Mouse (Mus musculus) thymus, adult 18-20 months (tissue): ENCODE measurements around the gene 2810459M11Rik.
"Not testable (repeated sequence)": the region's sequence is repeated elsewhere in the genome, so short reads cannot be mapped to it uniquely, and the experiment has no call there.

Experiments
- DNase-seq, 2 experiments: peaks; one replicate each; pipeline ENCODE4 v3.0.0; 2022; ENCODE audit warnings: mixed read lengths in 2 of 2

Gene 2810459M11Rik

DNA sequence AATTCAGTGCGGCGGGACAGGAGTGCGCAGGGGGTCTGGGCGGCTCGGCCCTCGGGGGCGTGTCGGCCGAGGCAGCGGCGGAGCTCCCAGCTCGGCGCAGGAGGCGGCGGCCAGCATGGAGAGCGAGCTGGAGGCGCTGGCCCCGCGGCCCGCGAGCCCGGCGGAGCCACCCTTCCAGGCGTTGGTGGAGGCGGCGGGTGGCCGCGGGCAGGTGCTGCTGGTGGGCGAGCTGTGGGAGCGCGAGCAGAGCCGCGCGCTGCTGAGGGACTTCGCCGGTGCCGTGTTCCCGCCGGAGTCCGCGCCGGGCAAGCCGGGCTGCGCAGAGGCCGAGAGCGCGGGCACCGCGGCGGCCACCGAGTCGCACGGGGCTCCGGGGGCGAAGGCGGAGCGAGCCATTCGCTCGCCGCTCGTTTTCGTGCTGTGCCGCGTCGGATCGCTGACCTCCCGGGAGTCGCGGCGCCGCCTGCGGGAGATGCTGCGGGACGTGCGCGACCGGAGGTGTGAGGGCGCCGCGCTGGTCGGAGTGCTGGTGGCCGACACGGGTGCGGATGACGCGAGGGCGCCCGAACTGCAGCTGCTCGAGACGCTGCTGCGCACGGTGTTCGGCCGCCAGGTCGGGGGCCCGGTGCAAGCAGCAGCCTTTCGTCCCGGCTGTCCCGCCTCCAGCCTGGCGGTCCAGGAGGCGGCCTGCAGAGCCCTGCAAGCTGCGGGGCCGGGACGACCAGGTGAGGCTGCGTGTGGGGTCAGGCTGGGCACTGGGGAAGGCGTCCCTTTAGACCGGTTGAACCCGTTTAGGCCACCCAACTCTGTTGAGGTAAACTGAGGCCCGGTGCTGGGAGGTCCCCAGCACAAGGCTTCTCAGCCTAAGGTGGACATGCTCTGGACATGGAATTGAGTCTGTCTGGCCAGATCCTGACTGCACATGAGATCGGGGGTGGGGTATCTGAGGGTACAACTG is at the start of gene 2810459M11Rik:
Gene 2810459M11Rik (plus strand): TSS at position 16 of the 958 bp plus-strand sequence.
- no peak for DNase-seq

DNA sequence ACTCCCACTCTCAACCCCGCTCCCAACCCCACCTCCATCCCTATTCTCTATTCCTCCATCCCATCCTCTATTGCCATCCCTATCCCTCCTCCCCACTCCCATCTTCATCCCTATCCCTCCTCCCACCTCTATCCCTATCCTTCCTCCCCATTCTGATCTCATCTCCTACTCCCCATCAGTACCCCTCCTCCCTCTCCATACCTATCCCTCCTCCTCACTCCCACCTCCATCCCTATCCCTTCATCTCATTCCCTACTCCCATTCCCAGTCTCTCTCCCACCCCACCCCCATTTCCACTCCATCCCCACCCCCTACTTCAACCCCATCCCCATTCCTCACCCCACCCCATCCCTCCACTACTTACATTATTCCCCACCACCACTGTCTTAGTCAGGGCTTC is 48.4 kb upstream of the 2810459M11Rik start:
- DNase-seq, result no peak

DNA sequence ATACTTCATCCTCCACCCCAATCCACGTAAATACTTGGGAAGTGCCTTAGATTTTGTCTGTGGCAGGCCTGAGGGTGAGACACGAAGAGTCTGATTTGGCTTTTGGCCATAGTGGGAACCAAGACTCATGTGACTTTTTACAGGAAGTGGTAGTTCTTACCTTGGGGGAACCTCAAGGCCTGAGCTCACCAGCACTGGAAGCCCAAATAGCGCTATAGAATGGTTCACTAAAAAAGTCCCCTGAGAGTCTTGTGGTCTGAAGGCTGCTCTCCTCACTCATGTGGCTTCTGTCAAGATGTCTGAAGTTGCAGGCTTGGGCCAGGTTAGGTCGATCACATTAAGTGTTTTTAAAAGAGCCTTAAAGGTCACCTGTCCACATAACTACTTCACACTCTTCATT is 47.7 kb upstream of the 2810459M11Rik start:
- DNase-seq, result no peak

DNA sequence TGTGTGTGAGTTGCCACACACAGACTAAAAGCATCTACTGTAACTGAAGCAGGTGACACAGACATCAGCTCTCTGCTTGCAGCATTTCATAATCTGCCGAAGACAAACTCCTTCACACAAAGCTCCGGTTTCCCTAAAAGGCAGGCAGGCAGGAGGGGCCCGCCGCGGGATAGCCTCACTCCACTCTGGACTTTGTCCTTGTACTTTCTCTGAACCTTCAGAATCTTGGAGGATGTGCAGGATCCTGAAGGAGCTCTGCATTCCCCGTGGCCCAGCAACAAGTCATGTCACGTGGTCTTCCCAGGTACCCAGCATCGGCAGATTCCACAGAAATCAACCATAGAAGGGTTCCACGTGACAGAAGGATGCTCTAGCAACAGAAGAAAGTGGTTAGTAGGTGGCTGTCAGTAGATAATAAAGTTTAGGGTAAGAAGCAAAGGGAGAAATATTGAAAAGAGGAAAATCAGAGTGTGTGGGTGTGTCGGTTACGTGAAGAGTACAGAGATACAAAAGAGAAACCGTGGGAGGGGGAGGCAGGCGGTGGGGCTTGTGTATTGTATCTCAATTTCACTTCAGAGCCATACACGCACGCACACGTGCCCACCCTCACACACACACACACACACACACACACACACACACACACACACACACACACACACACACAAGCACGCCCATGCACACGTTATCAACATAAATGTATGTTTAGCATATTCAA is 45.7 kb upstream of the 2810459M11Rik start:
- no peak for DNase-seq

DNA sequence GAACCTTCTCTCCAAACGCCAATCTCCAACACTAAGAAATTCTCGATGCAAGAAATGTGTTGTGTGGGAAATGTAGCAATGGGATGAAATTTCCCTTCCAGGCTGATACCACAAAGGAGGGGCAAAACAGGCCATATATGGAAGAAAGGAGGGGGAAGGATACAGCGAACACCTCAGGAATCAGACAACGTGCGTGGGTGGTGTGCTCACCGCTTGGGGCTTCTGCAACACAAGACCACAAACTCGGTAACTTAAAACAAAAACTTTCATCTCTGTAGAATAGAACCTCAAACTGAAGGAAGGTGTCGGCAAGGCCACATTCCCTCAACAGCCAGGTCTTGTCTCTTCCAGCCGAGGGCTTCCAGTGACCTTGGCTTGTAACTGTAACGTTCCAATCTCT is 40.1 kb upstream of the 2810459M11Rik start:
- no peak for DNase-seq

DNA sequence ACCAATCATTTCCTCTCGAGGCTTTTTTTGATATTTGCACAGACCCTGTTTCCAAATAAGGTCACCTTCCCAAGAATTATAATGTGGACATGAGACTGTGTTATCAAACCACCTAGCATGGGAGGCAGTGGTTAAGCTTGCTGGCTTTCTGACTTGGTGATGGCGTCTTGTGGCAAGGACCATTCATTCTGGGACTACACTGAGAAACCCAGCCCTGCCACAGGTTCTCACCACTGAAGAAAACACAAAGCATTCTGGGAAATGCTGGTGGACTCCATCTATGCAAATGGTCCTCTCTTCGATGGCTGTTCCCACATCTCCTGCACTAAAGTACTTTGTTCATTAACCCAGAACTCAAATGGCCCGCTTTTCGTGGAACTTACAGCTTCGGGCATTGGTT is 39.6 kb upstream of the 2810459M11Rik start:
- DNase-seq, result no peak

DNA sequence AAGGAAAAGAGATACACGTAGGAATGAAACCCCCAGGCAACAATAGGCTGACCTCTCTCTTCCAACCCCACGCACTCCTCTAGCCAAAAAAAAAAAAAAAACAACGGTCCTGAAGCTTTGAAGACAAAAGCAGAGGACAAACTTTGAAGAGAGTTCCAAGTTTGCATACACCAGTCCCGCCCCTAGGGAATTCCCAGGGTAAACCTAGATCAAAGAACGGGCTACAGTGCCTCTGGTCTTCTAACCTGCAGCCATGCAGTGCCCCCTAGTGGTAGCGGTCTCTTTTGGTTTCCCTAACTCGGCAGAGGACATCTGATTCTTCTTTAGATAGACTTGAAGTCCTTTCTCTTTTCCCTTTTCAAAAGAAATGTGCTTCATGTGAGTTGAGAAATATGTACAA is 37.9 kb upstream of the 2810459M11Rik start:
- DNase-seq, result peak; percentile 48 to 66

DNA sequence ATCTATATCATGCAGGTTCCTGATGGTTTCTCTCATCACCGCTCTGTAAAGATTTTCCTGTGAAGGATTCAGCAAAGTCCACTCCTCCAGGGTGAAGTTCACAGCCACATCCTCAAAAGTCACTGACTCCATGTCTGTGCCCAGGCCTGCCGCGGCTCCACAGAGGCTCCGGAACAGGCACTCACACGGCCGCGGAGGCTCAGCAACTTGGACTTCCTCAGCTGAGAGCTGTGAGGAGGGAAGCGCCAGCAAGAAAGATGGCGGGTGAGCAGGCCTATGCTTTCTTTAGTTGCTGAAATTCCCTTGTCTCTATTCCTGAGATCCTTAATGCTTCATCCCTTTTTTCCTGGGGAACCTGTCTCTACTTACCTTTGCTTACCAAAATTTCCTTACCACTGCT is 29.9 kb upstream of the 2810459M11Rik start:
- DNase-seq, result not testable (repeated sequence)

DNA sequence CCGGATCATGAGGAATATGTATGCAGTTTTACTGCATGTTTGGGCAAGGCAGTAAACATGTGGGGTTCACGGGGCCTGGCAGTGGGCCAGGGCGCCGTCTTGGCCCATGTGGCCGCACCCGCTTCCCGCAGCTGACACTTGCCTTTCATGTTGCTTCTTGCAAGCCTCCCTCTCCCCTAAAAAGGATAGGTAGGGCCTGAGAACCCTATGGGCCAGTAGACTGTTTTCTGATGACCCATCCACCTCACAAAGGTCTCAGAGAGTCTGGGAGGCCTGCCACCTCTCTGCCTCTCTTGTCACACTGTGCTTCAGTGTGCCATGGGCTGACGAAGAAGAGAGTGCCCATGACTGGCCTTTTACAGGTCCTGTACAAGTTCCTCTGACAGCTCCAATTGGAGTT is 29.1 kb upstream of the 2810459M11Rik start, which contains the start of gene Spata3:
Gene Spata3 (plus strand): TSS at position 301 of the 400 bp plus-strand sequence.
- DNase-seq, result no peak

DNA sequence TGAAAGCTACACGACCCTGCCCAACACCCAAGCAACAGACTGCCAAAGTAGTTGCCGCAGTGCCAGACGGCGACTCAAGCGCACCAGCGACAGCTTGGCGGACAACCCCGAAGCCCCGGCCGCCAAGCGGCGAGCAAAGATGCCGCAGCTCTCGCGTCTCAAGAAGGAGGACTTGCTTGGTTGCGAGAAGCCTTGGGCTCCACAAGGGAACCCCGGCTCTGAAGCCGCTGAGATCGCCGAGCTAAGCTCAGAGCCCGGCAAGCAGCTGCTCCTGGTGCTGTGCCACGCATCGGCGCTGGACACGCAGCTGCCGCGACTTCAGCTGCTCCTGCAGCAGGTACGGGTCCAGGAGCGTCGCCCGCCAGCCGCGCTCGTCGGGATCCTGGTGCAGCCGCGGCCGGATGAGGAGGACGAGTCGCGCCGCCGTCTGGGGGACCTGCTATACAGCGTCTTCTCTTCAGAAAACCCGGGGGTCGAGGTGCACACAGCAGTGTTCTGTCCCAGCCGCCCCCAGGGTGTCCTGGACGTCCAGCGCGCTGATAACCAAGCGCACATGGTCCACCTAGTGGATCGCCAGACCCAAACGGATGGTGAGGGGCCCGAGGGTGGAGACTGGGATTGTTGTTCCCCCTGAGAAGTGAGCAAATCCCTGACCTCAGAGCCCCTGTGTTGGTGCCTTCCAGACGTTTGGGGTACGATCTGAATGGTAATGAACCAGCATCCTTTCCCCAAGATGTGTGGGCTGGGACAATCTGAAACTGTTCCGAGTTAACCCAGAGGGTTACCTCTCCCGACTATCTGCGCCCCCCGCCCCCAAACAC is 27.2 kb upstream of the 2810459M11Rik start:
- DNase-seq, result peak; percentile 14

DNA sequence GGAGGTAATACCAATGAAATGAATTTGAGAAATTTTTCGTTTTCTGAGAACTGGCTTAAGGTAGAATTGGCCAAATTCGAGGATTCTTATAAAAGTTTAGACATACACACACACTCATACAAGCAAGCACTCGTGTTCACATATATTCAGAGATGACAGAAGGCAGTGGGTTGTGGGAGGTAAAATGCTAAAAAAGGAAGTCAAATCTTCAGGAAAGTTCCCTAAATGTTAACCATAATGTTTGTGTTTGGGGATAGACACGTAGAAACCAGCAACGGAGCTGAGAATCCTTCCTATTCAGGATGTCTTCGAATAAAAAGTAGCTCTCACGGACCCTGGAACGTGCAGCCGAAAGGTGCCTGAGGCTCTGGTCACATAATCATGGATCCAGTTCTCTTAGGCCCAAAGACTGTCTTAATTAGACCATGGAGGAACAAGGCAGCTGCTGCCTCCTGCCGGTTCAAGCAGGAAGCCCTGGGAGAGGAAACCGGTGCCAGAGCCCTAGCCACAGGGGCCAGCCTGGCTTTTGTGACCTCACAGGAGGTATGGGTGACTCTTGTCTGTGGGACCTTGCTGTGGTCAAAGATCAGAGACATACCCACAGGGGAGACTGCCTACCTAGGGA is 24.2 kb upstream of the 2810459M11Rik start:
- no peak for DNase-seq

DNA sequence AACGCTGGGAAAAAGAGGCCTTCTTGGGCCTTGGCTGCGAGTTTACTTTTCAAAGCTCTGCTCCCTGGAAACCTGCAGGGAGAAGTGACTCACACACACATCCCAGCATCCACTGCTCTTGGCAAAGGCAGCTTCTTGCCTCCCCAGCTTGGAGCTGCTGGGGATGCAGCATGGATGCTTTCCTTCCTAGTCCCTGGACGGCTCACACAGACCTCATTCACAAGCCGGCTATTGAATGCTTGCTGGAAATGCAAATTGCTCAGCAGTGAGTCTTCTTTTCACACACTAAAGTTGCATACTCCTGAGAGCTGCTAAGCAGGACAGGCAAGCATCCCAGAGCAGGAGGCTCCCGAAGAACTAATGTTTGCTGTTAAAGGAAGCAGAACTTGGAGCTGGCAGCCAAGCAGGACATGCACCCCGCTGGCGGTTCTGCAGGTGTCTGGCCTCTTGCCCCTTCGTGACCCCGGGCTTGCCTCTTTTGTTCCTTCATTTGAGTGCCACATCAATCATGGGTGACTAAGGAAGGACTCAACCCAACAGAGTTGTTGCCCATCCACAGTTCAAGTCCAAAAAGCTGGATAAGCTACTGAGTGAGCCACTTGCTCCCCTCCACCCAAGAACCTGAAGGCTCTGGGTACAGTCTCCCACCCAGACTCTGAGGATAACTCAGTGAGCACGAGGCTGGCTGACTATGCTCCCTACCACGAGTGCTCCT is 13.2 kb upstream of the 2810459M11Rik start:
- no peak for DNase-seq

DNA sequence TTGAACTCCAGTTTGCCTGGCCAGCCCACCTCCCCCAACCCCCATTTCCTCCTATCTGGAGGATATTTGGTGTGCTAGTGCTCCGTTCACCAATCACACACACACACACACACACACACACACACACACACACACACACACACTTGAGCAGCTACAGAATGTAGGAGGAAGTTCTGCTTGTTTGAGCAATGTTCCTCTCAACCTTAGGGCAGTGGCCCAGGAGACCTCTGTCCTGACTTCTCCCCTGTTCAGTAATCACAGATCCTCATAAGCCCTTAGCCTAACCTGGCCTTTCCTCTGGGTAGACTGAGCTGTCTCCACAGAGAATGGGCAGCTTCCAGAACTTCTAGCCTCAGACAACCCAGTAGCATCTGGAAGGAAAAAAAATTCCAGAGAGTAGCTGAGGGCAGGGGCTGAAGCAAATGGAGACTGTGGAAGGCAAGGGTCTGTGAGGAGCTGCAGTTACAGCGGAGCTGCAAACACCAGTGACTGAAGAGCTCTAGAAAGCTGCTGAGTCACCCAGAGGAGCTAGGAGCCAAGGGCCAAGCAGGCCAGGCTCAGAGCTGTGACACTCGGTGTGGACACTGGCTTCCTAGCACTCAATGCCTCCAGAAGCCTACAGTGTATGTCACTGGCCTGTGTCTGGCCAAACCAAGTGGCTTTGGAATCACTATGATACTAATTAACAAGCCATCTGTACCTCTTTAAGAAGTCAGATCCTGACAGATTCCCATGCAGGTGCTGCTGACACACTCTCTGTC is 7.3 kb upstream of the 2810459M11Rik start:
- DNase-seq, result no peak

DNA sequence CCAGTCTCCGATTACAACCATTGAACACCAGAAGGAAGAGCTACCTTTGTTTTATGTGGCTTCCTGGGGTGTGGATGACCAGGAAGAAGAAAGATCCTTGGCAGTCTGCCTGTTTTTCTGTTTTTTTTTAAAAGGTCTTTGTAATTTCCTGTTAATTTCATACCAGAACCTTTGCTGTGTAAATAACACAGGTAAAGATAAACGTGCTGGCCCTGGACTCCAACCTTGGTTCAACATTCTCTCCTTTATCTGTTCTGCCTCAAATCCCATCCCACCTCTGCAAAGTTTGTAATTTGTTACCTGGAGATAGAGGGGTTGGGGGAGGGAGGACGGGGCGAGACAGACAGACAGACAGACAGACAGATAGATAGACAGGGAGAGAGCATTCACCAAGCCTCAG is 5.5 kb upstream of the 2810459M11Rik start:
- DNase-seq, result no peak

DNA sequence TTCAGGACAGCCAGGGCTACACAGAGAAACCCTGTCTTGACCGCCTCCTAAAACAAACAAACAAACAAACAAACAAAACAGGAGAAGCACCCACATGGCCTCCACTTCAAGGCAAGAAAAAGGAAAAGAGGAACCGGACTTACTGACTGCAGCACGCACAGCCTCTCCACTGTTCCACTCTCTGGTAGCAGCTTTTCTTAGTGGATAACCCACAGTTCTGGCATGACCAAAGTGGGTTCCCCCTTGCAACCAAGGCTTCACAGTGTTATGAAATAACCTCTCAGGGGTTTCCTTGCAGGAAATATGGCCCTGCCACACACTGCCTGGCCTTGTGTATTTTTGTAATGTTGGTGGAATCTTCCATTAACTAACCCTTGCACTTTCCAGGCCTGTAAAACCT is 4.8 kb upstream of the 2810459M11Rik start:
- no peak for DNase-seq

DNA sequence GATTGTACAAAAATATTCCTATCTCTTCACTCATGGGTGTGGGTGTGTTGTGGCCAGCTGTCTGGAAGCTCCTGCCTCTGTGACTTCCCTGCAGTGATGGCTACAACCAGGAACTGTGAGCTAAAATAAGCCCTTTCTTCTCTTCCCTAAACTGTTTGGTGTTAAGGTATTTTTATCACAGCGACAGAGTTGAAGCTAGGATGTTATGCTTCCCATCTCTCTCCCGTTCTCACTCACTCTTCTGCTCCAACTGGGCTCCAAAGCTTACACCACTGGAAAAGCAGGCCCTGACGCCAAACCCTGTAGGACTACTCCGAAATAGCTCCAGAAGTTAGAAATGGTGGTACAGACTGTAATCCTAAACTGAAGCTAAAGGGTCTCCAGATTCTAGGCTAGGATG is 607 bp upstream of the 2810459M11Rik start:
- no peak for DNase-seq

DNA sequence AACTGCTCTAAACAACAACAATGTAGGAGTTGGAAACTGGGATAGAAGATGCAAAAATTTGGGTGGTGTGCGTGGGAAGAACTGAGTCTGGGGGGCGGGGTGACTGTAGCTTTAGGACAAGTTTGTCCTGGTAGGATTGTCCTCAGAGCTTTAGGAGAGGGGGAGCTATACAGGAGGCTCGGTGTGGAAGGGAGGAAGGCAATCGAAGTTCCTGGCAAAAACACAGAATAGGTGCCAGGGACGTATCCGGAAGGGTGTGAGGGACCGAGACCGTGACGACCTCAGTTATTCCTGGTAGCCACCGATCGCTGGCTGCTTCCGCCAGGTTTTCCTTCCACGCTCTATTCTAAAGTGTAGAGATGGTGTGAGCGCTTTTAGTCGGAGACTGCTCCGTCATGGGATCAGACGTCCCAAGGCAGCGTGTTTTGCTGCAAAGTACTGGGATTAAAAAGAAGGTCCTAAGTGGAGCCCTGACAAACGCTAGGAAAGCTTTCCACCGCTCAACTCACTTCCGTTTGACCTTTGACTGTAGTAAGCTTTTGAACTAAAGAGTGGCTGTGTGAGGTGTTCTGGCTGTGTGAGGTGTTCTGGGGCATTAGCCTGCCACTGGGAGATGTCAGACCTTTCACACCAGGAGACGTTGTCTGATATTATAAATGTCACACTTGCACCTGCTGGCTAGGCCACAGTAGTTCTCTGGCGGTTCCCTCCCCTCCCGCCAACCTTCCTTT is 1.3 kb downstream of the 2810459M11Rik start:
- DNase-seq, result no peak

DNA sequence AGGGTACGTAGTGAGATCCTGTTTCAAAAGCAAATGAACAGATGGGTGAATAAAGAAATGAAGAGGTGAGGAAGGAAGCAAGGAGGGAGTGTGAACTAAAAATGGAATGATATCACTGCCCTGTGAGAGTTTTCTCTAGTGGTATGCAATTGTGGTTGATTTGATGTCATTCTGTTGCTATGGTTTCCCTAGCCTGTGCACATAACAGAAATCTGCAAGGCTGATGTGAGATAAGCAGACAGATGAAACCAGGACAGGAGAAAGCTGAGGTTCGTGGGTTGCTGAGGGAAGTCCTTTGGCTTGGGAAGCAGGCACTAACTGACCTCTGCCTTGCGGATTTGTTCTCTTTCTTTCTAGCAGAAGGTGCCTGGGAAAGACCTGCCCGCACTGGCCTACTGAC is 2.6 kb downstream of the 2810459M11Rik start:
- no peak for DNase-seq

DNA sequence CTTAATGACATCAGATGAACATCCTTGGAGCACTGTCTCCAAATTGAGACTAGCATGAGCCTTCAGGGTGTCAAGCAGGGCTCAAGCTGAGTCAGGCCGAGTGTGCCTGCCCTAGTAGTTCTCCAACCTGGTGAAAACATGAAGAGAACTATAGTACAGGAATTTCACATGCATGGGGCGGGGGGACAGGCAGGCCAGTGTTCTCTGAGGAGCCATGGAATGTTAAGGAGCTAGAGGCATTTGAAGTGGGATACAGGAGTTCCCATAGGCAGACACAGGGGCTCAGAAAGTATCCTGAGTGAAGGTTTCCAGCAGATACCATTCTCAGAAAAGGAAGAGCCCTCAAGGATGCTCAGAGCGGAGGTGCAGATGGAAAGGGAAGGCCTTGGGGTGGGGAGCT is 3.1 kb downstream of the 2810459M11Rik start:
- DNase-seq, result no peak

DNA sequence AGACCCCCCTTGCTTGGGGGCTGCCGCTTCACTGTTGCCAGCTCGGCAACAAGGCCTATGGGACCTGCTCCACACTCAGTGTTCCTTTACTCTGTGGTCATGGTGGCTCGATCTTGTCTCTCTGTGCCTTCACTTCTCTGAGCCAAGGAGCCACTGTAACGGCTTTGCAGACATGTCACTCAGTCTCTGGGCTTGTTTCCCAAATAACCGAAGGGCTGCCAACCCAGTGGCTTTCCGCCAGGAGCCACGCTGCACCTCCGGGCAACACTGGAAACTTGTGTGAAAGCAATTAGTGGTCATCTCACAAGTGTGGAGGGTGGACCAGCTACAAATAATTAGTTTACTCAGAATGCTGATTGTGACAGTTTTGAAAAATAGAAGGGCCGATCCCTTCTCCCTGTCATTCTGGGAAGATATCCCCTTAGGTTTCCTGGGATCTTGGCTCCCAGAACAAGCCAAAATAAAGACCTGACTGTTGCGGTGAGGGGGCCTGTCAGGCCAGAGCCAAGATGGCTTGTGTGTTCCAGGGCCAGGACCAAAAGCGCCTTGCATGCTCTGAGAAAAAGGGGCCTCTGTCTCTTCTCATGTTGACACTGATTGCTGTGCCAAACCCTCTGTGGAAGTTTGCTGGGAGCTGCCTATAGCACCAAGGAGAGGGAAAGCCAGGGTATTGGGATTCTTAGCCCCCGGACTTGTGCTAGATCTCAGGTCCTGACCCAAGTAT is 7.7 kb downstream of the 2810459M11Rik start:
- DNase-seq, result no peak
